Mouse (Mus musculus) spleen, adult 2 months (tissue): ENCODE data around the gene Cbarp.

Experiments
- CTCF ChIP-seq: fragments of 200-500 bp; IDR thresholded peaks from 2 replicates; pipeline ENCODE4 v1.5.1; 2011; ENCODE audit warnings: mild to moderate bottlenecking, inconsistent platforms; ENCODE audit not compliant: insufficient read depth, insufficient read length, insufficient replicate concordance; ENCODE audit errors: extremely low read depth
- POLR2A ChIP-seq: fragments of 200-500 bp; IDR thresholded peaks from 2 replicates; pipeline ENCODE4 v1.6.1; 2011; ENCODE audit warnings: low read depth, low read length, inconsistent platforms

DNA sequence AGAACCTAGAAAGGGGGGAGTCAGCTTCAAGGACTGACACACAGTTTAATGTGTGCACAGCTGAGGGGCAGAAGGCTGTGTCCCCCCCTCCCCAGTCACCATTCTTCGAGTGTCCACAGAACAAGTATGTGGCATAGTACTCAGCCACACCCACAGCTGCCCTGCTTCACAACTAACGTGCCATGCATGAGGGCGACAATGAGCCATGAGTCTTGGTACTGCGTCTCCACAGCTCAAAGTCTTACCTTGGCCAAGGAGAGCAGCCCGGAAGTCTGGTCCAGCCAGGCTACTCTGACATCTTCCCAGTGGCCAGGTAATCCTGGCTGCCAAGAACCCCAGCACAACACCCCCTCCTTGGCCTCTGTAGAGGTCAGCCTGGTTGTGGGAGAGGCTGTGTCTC, 47.9 kb downstream of the Cbarp start:
- no peak for TF ChIP-seq CTCF
- TF ChIP-seq POLR2A = no peak
